Mouse (Mus musculus) v-Abl transformed pro-B cells (cell line): ENCODE results near the gene Klf13.

ENCODE experiments used
- in situ Hi-C, 2 experiments: fragments of 400-800 bp; cut with MboI; formaldehyde crosslinking; loops; one replicate each; pipeline ENCODE4 v1.15.1; 2025; ENCODE audit not compliant: unreplicated experiment in 2 of 2

The Klf13 gene

DNA sequence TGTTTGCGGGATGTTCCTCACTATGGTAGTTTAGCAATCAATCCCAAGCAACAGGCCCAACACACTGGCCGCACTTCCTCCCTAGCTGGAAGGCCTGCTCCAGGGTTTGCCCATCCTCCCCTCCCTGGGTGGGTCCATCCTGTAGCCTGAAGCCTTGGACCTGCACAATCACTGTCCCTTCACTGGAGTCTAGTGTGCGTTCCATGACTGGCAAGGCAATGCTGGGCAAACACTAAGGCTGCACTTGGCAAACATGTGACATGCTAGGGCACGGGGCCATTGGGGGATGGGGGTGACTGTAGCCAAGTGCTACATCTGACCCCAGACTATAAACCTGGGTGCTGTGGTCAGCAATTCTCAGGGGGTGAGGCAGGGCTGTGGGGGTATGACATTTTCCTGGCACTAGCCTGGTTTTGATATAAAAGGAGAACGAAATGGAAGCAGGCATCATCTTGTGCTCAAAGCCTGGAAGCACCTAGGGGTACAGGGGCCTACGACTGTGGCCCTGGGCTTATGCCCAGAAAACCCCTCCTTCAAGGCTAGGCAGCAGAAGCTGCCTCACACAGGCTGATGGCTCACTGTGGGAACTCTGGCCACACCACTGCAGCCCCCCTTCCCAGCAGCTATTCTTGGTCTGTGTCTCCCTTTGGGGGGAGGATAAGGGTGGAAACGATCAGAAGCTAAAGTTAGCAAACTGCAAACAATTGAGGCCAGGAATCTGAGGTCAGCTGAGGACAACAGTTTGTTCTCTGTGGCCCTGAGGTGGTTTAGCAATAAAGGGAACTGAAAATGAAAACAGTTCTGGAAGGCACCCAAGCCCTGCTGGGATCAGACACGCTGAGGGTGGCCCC lies 27.1 kb downstream of the Klf13 start:
- in situ Hi-C loops, result loop anchor here in 1 of 2 experiments (10.0 kb wide), 1 partner anchor 57 kb away; no protein-coding TSS in a partner anchor

DNA sequence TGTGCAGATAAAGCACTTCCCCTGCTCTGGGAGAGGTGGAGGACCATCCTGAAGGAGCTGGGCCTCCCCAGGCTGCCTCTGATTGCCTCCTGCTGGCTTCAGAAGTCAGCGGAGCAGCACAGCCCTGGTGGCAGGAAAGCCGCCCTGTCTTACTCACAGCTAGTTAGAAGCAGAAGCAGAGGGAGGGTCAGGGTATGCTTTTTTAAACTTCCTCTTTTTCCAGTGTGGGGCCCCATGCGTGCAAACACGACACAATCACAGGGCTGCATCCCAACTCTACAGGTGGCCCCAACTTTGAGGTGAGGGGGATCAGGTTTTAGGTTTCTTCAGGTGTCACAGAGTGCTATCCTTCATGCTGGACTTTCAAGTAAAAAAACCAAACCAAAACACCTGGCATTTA lies 27.8 kb downstream of the Klf13 start:
- in situ Hi-C loops, result loop anchor here in 1 of 2 experiments (10.0 kb wide), 1 partner anchor 56 kb away; no protein-coding TSS in a partner anchor

- in situ Hi-C loops, result loop anchor here in 1 of 2 experiments (10.0 kb wide), 1 partner anchor 55 kb away; no protein-coding TSS in a partner anchor
Observed at GRCm38 (mm10) chr7:63910225-63910624, 28.5 kb downstream of the Klf13 start.

GRCm38 (mm10) chr7:63908496-63909285 lies 30.0 kb downstream of the Klf13 start:
- in situ Hi-C loops, result no loop called here

DNA sequence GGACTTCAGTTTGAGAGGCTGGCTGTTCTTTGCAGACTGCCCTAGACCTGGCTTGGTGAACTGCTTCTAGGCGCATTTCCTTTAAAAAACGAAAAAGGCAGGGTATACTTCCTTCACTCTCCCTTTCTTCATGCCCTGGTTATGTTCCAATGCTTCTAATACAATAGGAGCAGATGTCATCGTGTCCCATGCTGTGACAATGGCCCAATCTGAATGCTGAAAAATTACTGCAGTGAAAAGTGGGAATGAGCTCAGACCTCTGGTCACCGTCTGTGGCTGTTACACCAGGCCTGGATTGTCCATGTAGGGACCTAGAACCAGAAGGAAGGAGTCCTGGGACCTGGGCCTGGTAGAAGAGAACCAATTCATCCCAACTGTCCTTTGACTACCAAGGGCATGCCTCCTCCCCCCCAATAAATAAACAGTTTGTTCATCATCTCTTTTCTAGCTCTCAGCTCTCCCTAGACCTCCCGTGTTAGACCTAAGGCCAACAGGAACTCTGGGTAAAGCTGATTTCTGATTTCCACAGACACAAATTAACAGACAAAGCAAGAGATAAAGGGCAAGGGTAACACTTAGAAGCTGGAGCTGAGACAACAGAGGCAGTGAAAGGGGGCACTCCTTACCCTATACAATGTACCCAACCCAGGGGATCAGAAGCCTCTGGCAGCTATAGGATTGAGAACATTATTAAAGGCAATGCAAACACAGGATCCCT lies 30.8 kb downstream of the Klf13 start:
- in situ Hi-C loops, result no loop called here

DNA sequence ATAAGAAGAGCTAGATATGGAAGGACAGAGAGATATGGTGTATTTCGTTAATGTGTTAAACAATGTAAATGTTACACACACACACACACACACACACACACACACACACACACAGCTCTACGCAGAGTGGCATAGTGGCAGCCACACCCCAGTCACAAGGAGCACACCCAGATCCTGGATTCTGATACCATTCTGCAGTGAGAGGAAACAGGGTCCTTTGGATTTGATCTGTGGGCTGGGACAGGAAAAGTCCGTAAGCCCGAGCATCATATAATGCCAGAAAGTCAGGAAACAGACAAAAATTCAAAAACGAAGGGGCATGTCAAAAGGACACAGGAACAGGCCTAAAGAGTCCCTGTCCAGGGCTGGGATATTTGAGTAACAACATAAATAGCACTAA lies 33.1 kb downstream of the Klf13 start:
- in situ Hi-C loops, result no loop called here

DNA sequence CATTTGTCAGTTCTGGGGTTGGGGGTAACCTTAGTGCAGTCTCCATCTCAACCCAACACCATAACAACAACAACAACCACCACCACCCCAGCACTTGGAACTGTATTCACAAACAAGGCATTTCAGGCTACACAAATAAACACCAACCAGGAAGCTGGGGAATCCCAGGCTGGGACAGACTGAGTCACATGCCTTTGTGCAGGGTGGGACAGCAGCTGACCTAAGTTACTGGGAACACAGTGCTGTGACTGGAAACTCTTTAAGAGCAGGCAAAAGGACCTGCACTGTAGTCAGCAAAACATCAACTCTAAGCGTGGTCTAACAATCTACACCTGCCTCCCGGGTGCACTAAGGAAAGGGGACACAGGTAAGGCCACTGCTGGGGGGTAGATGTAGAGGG lies 33.5 kb downstream of the Klf13 start:
- in situ Hi-C loops, result no loop called here

DNA sequence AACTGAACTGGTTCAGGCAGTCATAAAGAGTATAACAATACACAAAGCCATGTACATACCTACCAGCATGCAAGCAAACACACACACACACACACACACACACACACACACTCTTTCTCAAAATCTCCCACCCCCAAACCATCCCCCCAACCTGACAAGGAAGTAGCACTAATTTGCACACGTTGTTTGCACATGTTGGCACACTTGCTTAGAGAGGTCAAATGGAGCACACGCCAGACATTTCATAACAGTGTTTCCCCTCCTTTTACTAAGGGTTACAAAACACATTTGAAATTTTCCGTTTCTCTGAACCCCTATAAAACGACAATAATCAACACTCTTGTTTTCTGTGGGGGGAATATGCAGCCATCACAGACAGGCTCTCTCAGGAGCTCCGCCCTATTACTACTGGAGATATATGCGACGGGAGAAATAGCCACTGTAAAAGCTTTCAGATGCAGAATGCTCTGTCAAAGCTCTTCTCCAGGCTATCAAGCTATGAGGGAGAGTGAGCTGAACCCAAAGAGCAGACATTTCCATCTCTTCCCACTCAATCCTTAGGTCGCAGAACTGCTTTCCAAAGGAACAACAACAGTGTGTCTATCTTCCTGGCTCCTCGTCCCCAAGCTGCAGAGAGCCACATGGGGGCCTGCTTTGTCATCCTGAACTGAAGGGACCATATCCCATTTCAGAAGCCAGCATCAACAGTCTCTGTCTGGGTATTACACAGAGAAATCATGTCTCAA lies 34.9 kb downstream of the Klf13 start:
- in situ Hi-C loops, result no loop called here

DNA sequence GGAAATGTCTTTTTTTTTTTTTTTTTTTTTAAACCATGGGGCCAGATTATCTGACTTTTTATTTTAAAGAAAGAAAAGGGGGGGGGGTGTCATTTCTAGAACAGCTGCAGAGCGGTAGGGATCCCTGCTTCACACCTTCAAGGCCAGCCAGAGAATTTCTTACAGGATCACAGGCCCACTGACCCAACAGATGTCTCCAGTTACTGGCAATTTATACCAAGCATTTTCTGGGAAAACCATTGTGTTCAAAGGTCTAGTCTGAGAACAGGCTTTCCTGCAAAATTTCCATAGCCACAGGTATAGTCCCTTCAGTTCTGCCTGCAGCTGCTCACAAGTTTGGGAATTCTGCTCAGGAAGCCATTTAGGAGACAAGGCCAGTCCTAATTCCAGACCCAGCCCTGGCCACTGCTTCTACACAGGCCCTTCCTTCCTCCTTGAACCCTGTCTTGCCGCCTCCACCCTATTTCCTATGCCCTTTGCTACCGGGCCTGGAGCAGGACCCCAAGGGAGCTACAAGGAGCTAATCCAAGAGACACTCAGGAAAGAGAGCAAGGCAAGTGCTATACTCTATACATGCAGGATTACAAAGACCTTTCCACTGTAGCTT lies 36.0 kb downstream of the Klf13 start:
- in situ Hi-C loops, result no loop called here

GRCm38 (mm10) chr7:63901942-63902341 lies 36.8 kb downstream of the Klf13 start:
- in situ Hi-C loops, result no loop called here

- in situ Hi-C loops, result no loop called here
Observed at GRCm38 (mm10) chr7:63901346-63901745, 37.4 kb downstream of the Klf13 start.

- in situ Hi-C loops, result no loop called here
Observed at GRCm38 (mm10) chr7:63900411-63900810, 38.3 kb downstream of the Klf13 start.

GRCm38 (mm10) chr7:63899925-63900324 lies 38.8 kb downstream of the Klf13 start:
- in situ Hi-C loops, result no loop called here

- in situ Hi-C loops, result no loop called here
Observed at GRCm38 (mm10) chr7:63898201-63898600, 40.5 kb downstream of the Klf13 start.

GRCm38 (mm10) chr7:63897655-63898054 lies 41.1 kb downstream of the Klf13 start:
- in situ Hi-C loops, result no loop called here

DNA sequence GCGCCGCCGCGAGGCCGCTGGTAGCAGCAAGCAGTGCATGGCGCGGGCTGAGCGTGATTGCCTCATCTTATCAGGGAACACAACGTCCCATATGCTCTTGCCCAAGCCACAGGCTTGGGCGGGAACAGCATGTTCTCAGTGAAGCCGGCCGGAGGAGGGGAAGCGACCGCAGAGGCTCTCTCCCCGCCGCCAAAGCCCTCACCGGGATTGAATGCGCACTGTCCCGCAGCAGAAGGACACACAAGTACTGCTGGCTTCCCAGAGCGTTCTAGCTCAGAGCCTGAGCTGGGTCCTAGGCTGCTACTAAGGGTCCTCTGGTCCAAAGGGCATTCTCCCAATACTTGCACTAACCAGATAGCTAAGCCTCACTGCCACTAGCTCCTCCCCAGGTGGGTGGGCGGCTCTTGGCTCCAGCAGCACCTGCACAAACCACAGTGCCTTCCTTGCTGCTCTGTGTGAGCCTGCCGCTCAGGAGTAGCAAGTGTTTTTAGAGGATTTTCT lies 41.7 kb downstream of the Klf13 start:
- in situ Hi-C loops, result no loop called here

GRCm38 (mm10) chr7:63896276-63896967 lies 42.3 kb downstream of the Klf13 start:
- in situ Hi-C loops, result no loop called here

DNA sequence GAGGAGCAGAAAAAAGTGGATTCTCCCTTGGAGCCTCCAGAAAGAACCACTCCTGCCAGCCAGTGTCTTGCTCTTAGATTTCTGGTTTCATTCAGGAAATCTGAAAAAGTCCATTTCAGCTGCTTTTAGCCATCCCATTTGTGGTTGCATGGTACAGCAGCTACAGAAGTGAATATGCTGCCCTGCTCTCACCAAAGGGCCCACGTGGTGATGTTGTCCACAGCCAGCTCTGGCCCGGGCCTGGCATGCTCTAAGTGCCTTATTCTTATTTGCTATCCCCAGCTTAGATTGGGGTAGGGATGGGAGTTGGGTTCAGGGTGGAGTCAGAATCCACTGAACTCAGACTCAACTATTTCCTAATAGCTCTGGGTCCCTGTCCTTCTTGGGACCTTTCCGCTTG lies 43.5 kb downstream of the Klf13 start:
- in situ Hi-C loops, result no loop called here

DNA sequence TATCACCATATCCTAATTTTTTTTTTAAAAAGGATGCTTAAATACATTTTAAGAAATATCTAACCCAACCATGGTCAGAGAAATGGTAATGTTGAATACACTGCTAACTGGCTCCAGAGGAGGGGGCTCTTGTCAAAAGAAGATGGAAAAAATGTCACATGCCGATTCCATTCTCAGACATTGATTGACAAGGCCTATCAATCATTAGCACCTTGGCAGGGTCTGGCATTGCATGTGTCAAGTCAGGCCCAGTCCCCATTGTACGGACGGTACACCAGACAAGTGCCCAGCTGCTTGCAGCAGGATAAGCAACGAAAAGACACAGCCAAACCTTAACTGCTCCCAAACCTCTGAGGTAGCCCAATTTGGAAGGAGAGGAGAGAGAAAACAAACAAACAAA lies 44.1 kb downstream of the Klf13 start:
- in situ Hi-C loops, result loop anchor here in 1 of 2 experiments (5.0 kb wide), 1 partner anchor 37 kb away; no protein-coding TSS in a partner anchor
